Mouse (Mus musculus): ENCODE results near the gene Avpr1b. TPM values are rescaled to one million over a fixed set of nuclear protein-coding genes. Genes with fewer than 3 reads are reported as not detected.

Avpr1b gene
- polyA plus RNA-seq, 1 experiment from 2014 or later = not detected

GRCm38 (mm10) chr1:131613361-131614133 is 14.5 kb downstream of the Avpr1b start:
- Histone ChIP-seq H3K4me3 (ENCODE audit: low read depth, low read length) (no peak overlapping the region), H3K27me3 (ENCODE audit: control insufficient read depth, insufficient read depth, low read length) (no peaks in the 10 kb centered on the region), H3K4me1 (ENCODE audit: control insufficient read depth, insufficient read depth, low read length) (no peaks in the 10 kb centered on the region), H3K9ac (ENCODE audit: low read length) (no peak overlapping the region), H3K9me3 (ENCODE audit: control insufficient read depth, low read length) (no peaks in the 10 kb centered on the region), H3K36me3 (ENCODE audit: control insufficient read depth, insufficient read depth, low read length) (no peaks in the 10 kb centered on the region), H3K4me2 (ENCODE audit: low read depth, severe bottlenecking) (no peak overlapping the region), H3K27ac (replicated peaks; ENCODE audit: low read depth, low read length) (no peak overlapping the region)
- peak; percentile 75; the same call in 1 of the 2 replicates for ATAC-seq (ENCODE audit: insufficient number of reproducible peaks, low FRiP score, low TSS enrichment, low read depth)
- WGBS = 82% methylated on average over 16 of the region's 16 CpGs
- DNase-seq (ENCODE audit: low spot score) = peak; percentile 82

- WGBS = 85% methylated on average over 6 of the region's 6 CpGs
- H3K4me2 ChIP-seq (ENCODE audit: low read depth, severe bottlenecking) = no peak overlapping the region
- no peak for ATAC-seq (ENCODE audit: insufficient number of reproducible peaks, low FRiP score, low TSS enrichment, low read depth)
These were observed 15.6 kb downstream of the Avpr1b start for GRCm38 (mm10) chr1:131614641-131615040.

GRCm38 (mm10) chr1:131616131-131616530 is 17.1 kb downstream of the Avpr1b start:
- H3K4me2 ChIP-seq (ENCODE audit: low read depth, severe bottlenecking) = no peak overlapping the region
- 63% methylated on average over 1 of the region's 1 CpGs for WGBS
- H3K27me3 ChIP-seq (ENCODE audit: control insufficient read depth, insufficient read depth, low read length) = no peaks in the 10 kb centered on the region
- ATAC-seq (ENCODE audit: insufficient number of reproducible peaks, low FRiP score, low TSS enrichment, low read depth) (no peak), DNase-seq (ENCODE audit: low spot score) (no peak)
- H3K4me1 ChIP-seq (ENCODE audit: control insufficient read depth, insufficient read depth, low read length) = no peaks in the 10 kb centered on the region
- H3K36me3 ChIP-seq (ENCODE audit: control insufficient read depth, insufficient read depth, low read length) = no peaks in the 10 kb centered on the region
- H3K27ac ChIP-seq (replicated peaks; ENCODE audit: low read depth, low read length) = no peak overlapping the region
- H3K9me3 ChIP-seq (ENCODE audit: control insufficient read depth, low read length) = no peaks in the 10 kb centered on the region
- H3K9ac ChIP-seq (ENCODE audit: low read length) = no peak overlapping the region
- H3K4me3 ChIP-seq (ENCODE audit: low read depth, low read length) = no peak overlapping the region

More at GRCm38 (mm10) chr1:131614641-131615040, 15.6 kb downstream of the Avpr1b start:
- Histone ChIP-seq H3K27me3 (ENCODE audit: control insufficient read depth, insufficient read depth, low read length) (no peaks in the 10 kb centered on the region), H3K9me3 (ENCODE audit: control insufficient read depth, low read length) (no peaks in the 10 kb centered on the region), H3K4me3 (ENCODE audit: low read depth, low read length) (no peak overlapping the region), H3K9ac (ENCODE audit: low read length) (no peak overlapping the region), H3K36me3 (ENCODE audit: control insufficient read depth, insufficient read depth, low read length) (no peaks in the 10 kb centered on the region), H3K4me1 (ENCODE audit: control insufficient read depth, insufficient read depth, low read length) (no peaks in the 10 kb centered on the region), H3K27ac (replicated peaks; ENCODE audit: low read depth, low read length) (no peak overlapping the region)
- DNase-seq (ENCODE audit: low spot score) = no peak

- Histone ChIP-seq H3K36me3 (ENCODE audit: control insufficient read depth, insufficient read depth, low read length) (no peaks in the 10 kb centered on the region), H3K4me3 (ENCODE audit: low read depth, low read length) (no peak overlapping the region), H3K4me2 (ENCODE audit: low read depth, severe bottlenecking) (no peak overlapping the region), H3K4me1 (ENCODE audit: control insufficient read depth, insufficient read depth, low read length) (no peaks in the 10 kb centered on the region), H3K9ac (ENCODE audit: low read length) (no peak overlapping the region), H3K27ac (replicated peaks; ENCODE audit: low read depth, low read length) (no peak overlapping the region), H3K9me3 (ENCODE audit: control insufficient read depth, low read length) (no peaks in the 10 kb centered on the region), H3K27me3 (ENCODE audit: control insufficient read depth, insufficient read depth, low read length) (no peaks in the 10 kb centered on the region)
- no peak for ATAC-seq (ENCODE audit: insufficient number of reproducible peaks, low FRiP score, low TSS enrichment, low read depth)
- 61% methylated on average over 5 of the region's 5 CpGs for WGBS
- no peak for DNase-seq (ENCODE audit: low spot score)
These were observed 17.6 kb downstream of the Avpr1b start for GRCm38 (mm10) chr1:131616546-131617220.

- Histone ChIP-seq H3K27ac (replicated peaks; ENCODE audit: low read depth, low read length) (no peak overlapping the region), H3K9me3 (ENCODE audit: control insufficient read depth, low read length) (no peaks in the 10 kb centered on the region), H3K4me1 (ENCODE audit: control insufficient read depth, insufficient read depth, low read length) (no peaks in the 10 kb centered on the region), H3K4me2 (ENCODE audit: low read depth, severe bottlenecking) (no peak overlapping the region), H3K9ac (ENCODE audit: low read length) (no peak overlapping the region), H3K36me3 (ENCODE audit: control insufficient read depth, insufficient read depth, low read length) (no peaks in the 10 kb centered on the region), H3K4me3 (ENCODE audit: low read depth, low read length) (no peak overlapping the region), H3K27me3 (ENCODE audit: control insufficient read depth, insufficient read depth, low read length) (no peaks in the 10 kb centered on the region)
- DNase-seq (ENCODE audit: low spot score) (no peak), ATAC-seq (ENCODE audit: insufficient number of reproducible peaks, low FRiP score, low TSS enrichment, low read depth) (no peak)
- 73% methylated on average over 1 of the region's 1 CpGs for WGBS
These were observed 19.5 kb downstream of the Avpr1b start for GRCm38 (mm10) chr1:131618576-131618975.

- no peak for ATAC-seq (ENCODE audit: insufficient number of reproducible peaks, low FRiP score, low TSS enrichment, low read depth)
- 86% methylated on average over 7 of the region's 7 CpGs for WGBS
These were observed 20.3 kb downstream of the Avpr1b start for GRCm38 (mm10) chr1:131619348-131619747.

GRCm38 (mm10) chr1:131623644-131624043 is 24.6 kb downstream of the Avpr1b start:
- Histone ChIP-seq H3K36me3 (ENCODE audit: control insufficient read depth, insufficient read depth, low read length) (no peaks in the 10 kb centered on the region), H3K9me3 (ENCODE audit: control insufficient read depth, low read length) (no peaks in the 10 kb centered on the region), H3K9ac (ENCODE audit: low read length) (no peak overlapping the region), H3K4me3 (ENCODE audit: low read depth, low read length) (no peak overlapping the region), H3K4me2 (ENCODE audit: low read depth, severe bottlenecking) (no peak overlapping the region), H3K4me1 (ENCODE audit: control insufficient read depth, insufficient read depth, low read length) (no peaks in the 10 kb centered on the region), H3K27ac (replicated peaks; ENCODE audit: low read depth, low read length) (no peak overlapping the region), H3K27me3 (ENCODE audit: control insufficient read depth, insufficient read depth, low read length) (no peaks in the 10 kb centered on the region)
- ATAC-seq (ENCODE audit: insufficient number of reproducible peaks, low FRiP score, low TSS enrichment, low read depth) (no peak), DNase-seq (ENCODE audit: low spot score) (no peak)
- 47% methylated on average over 3 of the region's 3 CpGs for WGBS

More at GRCm38 (mm10) chr1:131619348-131619747, 20.3 kb downstream of the Avpr1b start:
- no peak overlapping the region for H3K27ac ChIP-seq (replicated peaks; ENCODE audit: low read depth, low read length)
- H3K9ac ChIP-seq (ENCODE audit: low read length) = no peak overlapping the region
- no peaks in the 10 kb centered on the region for H3K4me1 ChIP-seq (ENCODE audit: control insufficient read depth, insufficient read depth, low read length)
- no peaks in the 10 kb centered on the region for H3K9me3 ChIP-seq (ENCODE audit: control insufficient read depth, low read length)
- no peaks in the 10 kb centered on the region for H3K36me3 ChIP-seq (ENCODE audit: control insufficient read depth, insufficient read depth, low read length)
- DNase-seq (ENCODE audit: low spot score) = no peak
- no peak overlapping the region for H3K4me3 ChIP-seq (ENCODE audit: low read depth, low read length)
- H3K27me3 ChIP-seq (ENCODE audit: control insufficient read depth, insufficient read depth, low read length) = no peaks in the 10 kb centered on the region
- no peak overlapping the region for H3K4me2 ChIP-seq (ENCODE audit: low read depth, severe bottlenecking)

GRCm38 (mm10) chr1:131624175-131624835 is 25.3 kb downstream of the Avpr1b start:
- no peaks in the 10 kb centered on the region for H3K36me3 ChIP-seq (ENCODE audit: control insufficient read depth, insufficient read depth, low read length)
- H3K9me3 ChIP-seq (ENCODE audit: control insufficient read depth, low read length) = no peaks in the 10 kb centered on the region
- DNase-seq (ENCODE audit: low spot score) (no peak), ATAC-seq (ENCODE audit: insufficient number of reproducible peaks, low FRiP score, low TSS enrichment, low read depth) (no peak)
- H3K4me1 ChIP-seq (ENCODE audit: control insufficient read depth, insufficient read depth, low read length) = no peaks in the 10 kb centered on the region
- WGBS = 59% methylated on average over 3 of the region's 3 CpGs
- no peak overlapping the region for H3K9ac ChIP-seq (ENCODE audit: low read length)
- H3K4me2 ChIP-seq (ENCODE audit: low read depth, severe bottlenecking) = no peak overlapping the region
- H3K27me3 ChIP-seq (ENCODE audit: control insufficient read depth, insufficient read depth, low read length) = no peaks in the 10 kb centered on the region
- no peak overlapping the region for H3K27ac ChIP-seq (replicated peaks; ENCODE audit: low read depth, low read length)
- H3K4me3 ChIP-seq (ENCODE audit: low read depth, low read length) = no peak overlapping the region
